ENCODE assay signal across 9 mouse cellular contexts in genomic region chr5:92656256-92656655, GRCm38 (mm10). TPM values are rescaled to one million over a fixed set of nuclear protein-coding genes. Genes with fewer than 3 reads are reported as not detected.
DNase-seq lines count a peak whose midpoint lies in the region; ATAC-seq and TF ChIP-seq lines count a peak whose summit lies in the region.
"Had no signal": no experiment of that assay in that cellular context is flagged by ENCODE, and none has a peak within 500 bp of the region (broad histone marks: within the 10 kb centered on the region; RNA-seq: fewer than 3 reads in every experiment).

No protein-coding gene starts in this region.

- no peaks in the 10 kb centered on the region for H3K4me1 ChIP-seq in liver, postnatal 0 days (ENCODE audit: insufficient read depth)
- H3K4me1 ChIP-seq: heart, embryonic 13.5 days had no signal

- peak; percentile 86 for TF ChIP-seq CTCF in liver, postnatal 0 days (IDR thresholded peaks at IDR 0.05; ENCODE audit: low read depth)

- no peak overlapping the region for H3K27ac ChIP-seq in liver, postnatal 0 days (ENCODE audit: low read depth)
- H3K27ac ChIP-seq: heart, embryonic 13.5 days had no signal

- no peaks in the 10 kb centered on the region for H3K9me3 ChIP-seq in liver, postnatal 0 days (ENCODE audit: low read length)
- H3K9me3 ChIP-seq: heart, embryonic 13.5 days had no signal

- DNase-seq in urinary bladder, adult 2 months (ENCODE audit: low spot score), result peak; percentile 28
- no peak for DNase-seq in urinary bladder, postnatal 4 days (ENCODE audit: low spot score in 2 of 2)
- DNase-seq in cerebellum, adult 11-12 months, result peak; percentile 13
- peak; percentile 26 to 67 for DNase-seq in frontal cortex, postnatal 14 days (ENCODE audit: low spot score in 2 of 2)
- peak; percentile 84 for DNase-seq in kidney, postnatal 10 days
- peak; percentile 68 for DNase-seq in liver, postnatal 0 days
- DNase-seq in right cerebral cortex, adult 18-20 months, result peak; percentile 49
- peak; percentile 49 to 70 for DNase-seq in urinary bladder, postnatal 36 days (ENCODE audit: low spot score in 2 of 2)

- WGBS in liver, postnatal 0 days (ENCODE audit: insufficient replicate concordance), result 0% methylated on average over 1 of the region's 1 CpGs

- TF ChIP-seq EP300 in liver, postnatal 0 days (IDR thresholded peaks at IDR 0.05; ENCODE audit: low read depth), result no peak

- H3K4me3 ChIP-seq in liver, postnatal 0 days (ENCODE audit: low read depth, low read length), result no peak overlapping the region
- H3K4me3 ChIP-seq: heart, embryonic 13.5 days had no signal

- no peaks in the 10 kb centered on the region for H3K36me3 ChIP-seq in liver, postnatal 0 days (replicated peaks; ENCODE audit: insufficient read depth, low read length)

- H3K9ac ChIP-seq in liver, postnatal 0 days (replicated peaks), result no peak overlapping the region
- H3K9ac ChIP-seq: heart, embryonic 13.5 days had no signal

- no peaks in the 10 kb centered on the region for H3K27me3 ChIP-seq in liver, postnatal 0 days (ENCODE audit: insufficient read depth, low read length)
- H3K27me3 ChIP-seq: heart, embryonic 13.5 days had no signal

- ATAC-seq in liver, postnatal 0 days, result no peak

- H3K4me2 ChIP-seq in liver, postnatal 0 days (ENCODE audit: low read depth, low read length), result no peak overlapping the region
- H3K4me2 ChIP-seq: heart, embryonic 13.5 days had no signal

RNA-seq across cellular contexts. Expression of gene Ccdc158, which starts 18.8 kb away (rescaled TPM):
- polyA plus RNA-seq in urinary bladder, adult 2 months (2012; rRNA removed), result 1.2 and 1.3 TPM in 2 replicates
- polyA plus RNA-seq in liver, postnatal 0 days (2015; fragmentation: Nextera tagmentation; extraction: Ambion mirVana), result 0.20 and 0.23 TPM in 2 replicates

RNA-seq across cellular contexts. Expression of gene Shroom3, which starts 27.0 kb away (rescaled TPM):
- 26.5 and 37.7 TPM in 2 replicates for polyA plus RNA-seq in urinary bladder, adult 2 months (2012; rRNA removed)
- polyA plus RNA-seq in liver, postnatal 0 days (2015; fragmentation: Nextera tagmentation; extraction: Ambion mirVana), result 0.69 and 0.96 TPM in 2 replicates

RNA-seq across cellular contexts. Expression of gene Stbd1, which starts 53.4 kb away (rescaled TPM):
- polyA plus RNA-seq in urinary bladder, adult 2 months (2012; rRNA removed), result 28.9 and 29.0 TPM in 2 replicates
- polyA plus RNA-seq in liver, postnatal 0 days (2015; fragmentation: Nextera tagmentation; extraction: Ambion mirVana), result 41.1 and 45.7 TPM in 2 replicates

Comparison
In these comparisons a context has a peak if more than half of its experiments do, and no peak if none do; other contexts are left out.
1. DNase-seq: peak in urinary bladder, adult 2 months (single experiment), cerebellum, adult 11-12 months (single experiment), frontal cortex, postnatal 14 days (2 of 2), kidney, postnatal 10 days (single experiment), liver, postnatal 0 days (single experiment), right cerebral cortex, adult 18-20 months (single experiment) and urinary bladder, postnatal 36 days (2 of 2); none in urinary bladder, postnatal 4 days (0 of 2).
2. RNA of gene Shroom3, which starts 27.0 kb away (polyA plus RNA-seq): 26.5 to 37.7 TPM in urinary bladder, adult 2 months; 0.69 to 0.96 TPM in liver, postnatal 0 days; every median in the first group is over 10 times any median in the second.